Mouse (Mus musculus): Measurements from ENCODE around the gene 1700123O20Rik. TPM values are rescaled to one million over a fixed set of nuclear protein-coding genes. Genes with fewer than 3 reads are reported as not detected.

The 1700123O20Rik gene
- polyA plus RNA-seq (2015; fragmentation: Illumina TruSeq; extraction: RNeasy Lipid Tissue Mini Kit (QIAGEN cat#74804); ENCODE audit: insufficient read depth, low read depth, low replicate concordance), result 8.7 TPM

GRCm38 (mm10) chr14:54686063-54686521, at the start of gene 1700123O20Rik:
1700123O20Rik (plus strand) TSS chr14:54686216.

GRCm38 (mm10) chr14:54640946-54641304, 45.1 kb upstream of the 1700123O20Rik start, which contains the start of gene Gm17606:
Gm17606 (plus strand) TSS chr14:54640952.

GRCm38 (mm10) chr14:54641305-54641969, 44.6 kb upstream of the 1700123O20Rik start, which contains the start of gene Cdh24:
Cdh24 (minus strand) TSS chr14:54641364.

GRCm38 (mm10) chr14:54686522-54687143, 617 bp downstream of the 1700123O20Rik start, which contains the start of gene Acin1:
Acin1 (minus strand) TSS chr14:54686931.

GRCm38 (mm10) chr14:54698733-54699132, 12.7 kb downstream of the 1700123O20Rik start, which contains the start of gene Gm29776:
Gm29776 (minus strand) TSS chr14:54698833.

GRCm38 (mm10) chr14:54712074-54712473, 26.1 kb downstream of the 1700123O20Rik start, which contains the start of gene Cebpe:
Cebpe (minus strand) TSS chr14:54712174.

Other genes starting within 250 kb of the 1700123O20Rik start
- gene Lrp10, start 222.1 kb upstream of the 1700123O20Rik start, polyA plus RNA-seq (2015; fragmentation: Illumina TruSeq; extraction: RNeasy Lipid Tissue Mini Kit (QIAGEN cat#74804); ENCODE audit: insufficient read depth, low read depth, low replicate concordance), result 15.9 TPM
- not detected for gene Rem2, start 210.1 kb upstream of the 1700123O20Rik start, polyA plus RNA-seq (2015; fragmentation: Illumina TruSeq; extraction: RNeasy Lipid Tissue Mini Kit (QIAGEN cat#74804); ENCODE audit: insufficient read depth, low read depth, low replicate concordance)
- gene Prmt5, start 168.7 kb upstream of the 1700123O20Rik start, polyA plus RNA-seq (2015; fragmentation: Illumina TruSeq; extraction: RNeasy Lipid Tissue Mini Kit (QIAGEN cat#74804); ENCODE audit: insufficient read depth, low read depth, low replicate concordance), result 3.7 TPM
- 3.0 TPM for gene Haus4, start 131.6 kb upstream of the 1700123O20Rik start, polyA plus RNA-seq (2015; fragmentation: Illumina TruSeq; extraction: RNeasy Lipid Tissue Mini Kit (QIAGEN cat#74804); ENCODE audit: insufficient read depth, low read depth, low replicate concordance)
- 6.6 TPM for gene Ajuba, start 108.7 kb upstream of the 1700123O20Rik start, polyA plus RNA-seq (2015; fragmentation: Illumina TruSeq; extraction: RNeasy Lipid Tissue Mini Kit (QIAGEN cat#74804); ENCODE audit: insufficient read depth, low read depth, low replicate concordance)
- 2.7 TPM for gene 4931414P19Rik, start 80.2 kb upstream of the 1700123O20Rik start, polyA plus RNA-seq (2015; fragmentation: Illumina TruSeq; extraction: RNeasy Lipid Tissue Mini Kit (QIAGEN cat#74804); ENCODE audit: insufficient read depth, low read depth, low replicate concordance)
- gene Psmb5, start 68.2 kb upstream of the 1700123O20Rik start, polyA plus RNA-seq (2015; fragmentation: Illumina TruSeq; extraction: RNeasy Lipid Tissue Mini Kit (QIAGEN cat#74804); ENCODE audit: insufficient read depth, low read depth, low replicate concordance), result 27.3 TPM
- gene Psmb11, start 64.8 kb upstream of the 1700123O20Rik start, polyA plus RNA-seq (2015; fragmentation: Illumina TruSeq; extraction: RNeasy Lipid Tissue Mini Kit (QIAGEN cat#74804); ENCODE audit: insufficient read depth, low read depth, low replicate concordance), result not detected
- not detected for gene Gm17606, start 45.3 kb upstream of the 1700123O20Rik start, polyA plus RNA-seq (2015; fragmentation: Illumina TruSeq; extraction: RNeasy Lipid Tissue Mini Kit (QIAGEN cat#74804); ENCODE audit: insufficient read depth, low read depth, low replicate concordance)
- gene Cdh24, start 44.9 kb upstream of the 1700123O20Rik start, polyA plus RNA-seq (2015; fragmentation: Illumina TruSeq; extraction: RNeasy Lipid Tissue Mini Kit (QIAGEN cat#74804); ENCODE audit: insufficient read depth, low read depth, low replicate concordance), result 0.83 TPM
- gene Acin1, start 715 bp downstream of the 1700123O20Rik start, polyA plus RNA-seq (2015; fragmentation: Illumina TruSeq; extraction: RNeasy Lipid Tissue Mini Kit (QIAGEN cat#74804); ENCODE audit: insufficient read depth, low read depth, low replicate concordance), result 44.3 TPM
- gene Gm29776, start 12.6 kb downstream of the 1700123O20Rik start, polyA plus RNA-seq (2015; fragmentation: Illumina TruSeq; extraction: RNeasy Lipid Tissue Mini Kit (QIAGEN cat#74804); ENCODE audit: insufficient read depth, low read depth, low replicate concordance), result not detected
- gene Cebpe, start 26.0 kb downstream of the 1700123O20Rik start, polyA plus RNA-seq (2015; fragmentation: Illumina TruSeq; extraction: RNeasy Lipid Tissue Mini Kit (QIAGEN cat#74804); ENCODE audit: insufficient read depth, low read depth, low replicate concordance), result not detected
- gene Slc7a8, start 95.7 kb downstream of the 1700123O20Rik start, polyA plus RNA-seq (2015; fragmentation: Illumina TruSeq; extraction: RNeasy Lipid Tissue Mini Kit (QIAGEN cat#74804); ENCODE audit: insufficient read depth, low read depth, low replicate concordance), result 30.4 TPM
- not detected for gene Rnf212b, start 127.9 kb downstream of the 1700123O20Rik start, polyA plus RNA-seq (2015; fragmentation: Illumina TruSeq; extraction: RNeasy Lipid Tissue Mini Kit (QIAGEN cat#74804); ENCODE audit: insufficient read depth, low read depth, low replicate concordance)
- 2.0 TPM for gene Homez, start 184.7 kb downstream of the 1700123O20Rik start, polyA plus RNA-seq (2015; fragmentation: Illumina TruSeq; extraction: RNeasy Lipid Tissue Mini Kit (QIAGEN cat#74804); ENCODE audit: insufficient read depth, low read depth, low replicate concordance)
- gene Ppp1r3e, start 191.3 kb downstream of the 1700123O20Rik start, polyA plus RNA-seq (2015; fragmentation: Illumina TruSeq; extraction: RNeasy Lipid Tissue Mini Kit (QIAGEN cat#74804); ENCODE audit: insufficient read depth, low read depth, low replicate concordance), result 5.1 TPM
- 10.9 TPM for gene Bcl2l2, start 197.2 kb downstream of the 1700123O20Rik start, polyA plus RNA-seq (2015; fragmentation: Illumina TruSeq; extraction: RNeasy Lipid Tissue Mini Kit (QIAGEN cat#74804); ENCODE audit: insufficient read depth, low read depth, low replicate concordance)
- not detected for gene Gm20521, start 197.2 kb downstream of the 1700123O20Rik start, polyA plus RNA-seq (2015; fragmentation: Illumina TruSeq; extraction: RNeasy Lipid Tissue Mini Kit (QIAGEN cat#74804); ENCODE audit: insufficient read depth, low read depth, low replicate concordance)
- gene Pabpn1, start 206.3 kb downstream of the 1700123O20Rik start, polyA plus RNA-seq (2015; fragmentation: Illumina TruSeq; extraction: RNeasy Lipid Tissue Mini Kit (QIAGEN cat#74804); ENCODE audit: insufficient read depth, low read depth, low replicate concordance), result 68.9 TPM
- gene Slc22a17, start 226.9 kb downstream of the 1700123O20Rik start, polyA plus RNA-seq (2015; fragmentation: Illumina TruSeq; extraction: RNeasy Lipid Tissue Mini Kit (QIAGEN cat#74804); ENCODE audit: insufficient read depth, low read depth, low replicate concordance), result 21.4 TPM
- gene Efs, start 239.9 kb downstream of the 1700123O20Rik start, polyA plus RNA-seq (2015; fragmentation: Illumina TruSeq; extraction: RNeasy Lipid Tissue Mini Kit (QIAGEN cat#74804); ENCODE audit: insufficient read depth, low read depth, low replicate concordance), result 2.7 TPM
- not detected for gene Il25, start 246.5 kb downstream of the 1700123O20Rik start, polyA plus RNA-seq (2015; fragmentation: Illumina TruSeq; extraction: RNeasy Lipid Tissue Mini Kit (QIAGEN cat#74804); ENCODE audit: insufficient read depth, low read depth, low replicate concordance)